Mouse (Mus musculus) retina, postnatal 7 days (tissue): ENCODE measurements around the gene Cfap52.

Experiments
- DNase-seq: peaks from one replicate; pipeline ENCODE4 v3.0.0-alpha.2; 2012; ENCODE audit warnings: low read depth, low spot score

The Cfap52 gene

DNA sequence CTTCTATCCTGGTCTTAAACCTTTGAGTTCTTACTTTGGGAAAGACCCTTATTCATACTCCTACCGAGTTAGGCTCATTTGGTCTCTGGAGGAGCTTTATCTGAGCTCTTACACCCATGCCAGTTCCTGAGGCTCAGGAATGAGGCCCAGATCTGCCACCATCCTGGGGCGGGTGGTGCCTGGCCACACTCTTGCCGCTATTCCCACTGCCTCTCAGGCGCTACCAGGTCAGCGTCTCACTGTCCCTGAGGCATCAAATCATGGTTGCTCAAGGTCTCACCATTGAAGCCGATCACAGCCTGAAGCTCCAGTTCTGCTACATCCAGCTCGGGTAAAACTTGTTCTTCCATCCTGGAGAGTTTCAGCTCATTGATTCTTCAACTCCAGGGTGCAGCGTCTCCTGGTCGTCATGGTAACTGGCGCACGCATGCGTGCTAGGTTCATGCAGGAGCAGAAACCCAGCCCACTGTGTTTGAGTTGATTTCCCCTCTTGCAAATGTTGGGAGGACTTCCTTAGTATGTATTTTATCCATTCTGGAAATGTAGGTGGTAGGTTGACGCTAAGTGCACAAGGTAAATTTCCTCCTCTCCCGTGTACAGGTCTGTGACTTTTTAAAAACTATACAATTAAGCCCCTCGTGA is at the start of gene Cfap52:
Gene Cfap52, minus strand, starts transcription at position 410 of the 642 bp plus-strand sequence.
- peak; percentile 60 for DNase-seq

DNA sequence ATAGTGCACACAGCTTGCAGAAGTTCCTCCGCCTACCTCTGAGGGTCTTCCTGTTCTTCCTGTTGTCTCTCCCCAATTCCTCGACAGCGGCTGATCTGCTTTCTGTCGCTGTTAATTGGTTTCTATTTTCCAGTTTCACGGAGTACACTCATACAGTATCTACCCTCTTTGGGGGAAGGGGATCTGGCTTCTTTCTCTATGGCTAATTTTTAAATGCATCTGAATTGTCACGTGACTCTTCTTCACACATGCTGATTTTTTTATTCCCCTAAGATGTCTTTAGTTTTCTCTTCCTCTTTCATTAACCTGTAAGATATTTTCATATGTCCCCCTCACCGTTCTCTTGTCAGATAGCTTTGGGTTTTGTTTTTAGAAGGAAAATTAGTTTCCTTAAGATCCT is 46.8 kb upstream of the Cfap52 start:
- no peak for DNase-seq

DNA sequence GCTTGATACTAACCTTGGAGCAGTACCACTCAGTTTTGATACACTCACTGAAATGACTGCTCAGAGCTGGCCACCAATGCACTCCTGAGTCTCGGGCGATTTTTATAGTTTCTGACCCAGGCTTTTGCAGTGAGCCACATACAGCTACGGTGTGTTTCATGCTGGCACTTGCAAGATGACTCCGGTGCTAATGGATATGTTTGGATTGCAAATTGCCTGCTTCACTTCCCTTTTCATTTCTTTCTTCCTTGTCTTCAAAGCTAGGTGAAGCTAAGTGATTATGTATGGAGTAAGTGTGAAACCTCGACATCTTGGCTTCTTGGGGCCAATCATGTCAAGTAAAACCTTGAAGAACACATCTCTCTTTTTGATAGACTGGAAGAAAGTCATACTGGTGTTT is 43.9 kb upstream of the Cfap52 start:
- DNase-seq, result no peak

DNA sequence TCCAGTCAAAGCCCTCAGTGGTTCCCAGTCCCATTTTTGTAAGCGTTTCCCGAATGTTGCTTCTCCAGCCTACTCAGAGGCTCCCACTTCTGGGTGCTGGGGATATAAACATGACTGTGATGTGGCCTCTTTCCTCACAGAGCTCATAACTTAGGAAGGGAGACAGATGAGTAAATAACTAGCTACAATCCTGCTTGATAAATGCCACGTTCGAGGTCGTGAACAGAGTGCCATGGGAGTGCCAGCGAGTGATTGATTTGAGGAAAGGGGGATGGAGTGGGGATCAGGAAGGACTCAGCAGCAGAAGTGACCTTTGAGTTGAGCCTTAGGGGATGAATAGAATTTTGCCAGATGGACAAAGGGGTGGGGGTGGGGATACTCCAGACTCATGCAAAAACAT is 42.2 kb upstream of the Cfap52 start:
- DNase-seq, result no peak

DNA sequence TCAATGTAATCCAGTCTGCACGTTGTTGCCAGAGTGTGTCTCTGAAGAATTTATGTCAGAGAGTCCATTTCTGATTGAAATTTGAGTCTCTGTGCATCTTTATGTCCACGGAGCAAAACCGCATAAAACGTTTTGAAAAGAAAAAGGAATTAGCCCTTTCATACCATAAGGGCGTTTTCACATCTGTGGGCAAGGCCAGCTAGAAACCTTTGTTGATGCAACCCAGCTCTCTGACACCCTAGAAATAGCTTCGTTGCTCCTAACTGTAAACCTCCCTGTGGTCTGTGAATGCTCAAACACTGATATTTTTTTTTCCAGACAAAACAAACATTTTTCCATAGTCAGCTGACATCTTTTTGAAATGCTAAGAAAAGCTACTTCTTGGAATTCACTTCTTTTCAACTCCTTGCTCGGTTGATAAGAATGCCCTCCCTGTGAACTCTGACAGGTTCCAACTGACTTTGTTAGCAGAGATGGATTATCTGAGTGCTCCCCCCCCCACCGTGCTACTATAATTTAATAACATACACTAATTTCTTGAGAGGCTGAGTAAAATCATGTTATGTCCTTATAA is 40.9 kb upstream of the Cfap52 start:
- DNase-seq, result no peak

DNA sequence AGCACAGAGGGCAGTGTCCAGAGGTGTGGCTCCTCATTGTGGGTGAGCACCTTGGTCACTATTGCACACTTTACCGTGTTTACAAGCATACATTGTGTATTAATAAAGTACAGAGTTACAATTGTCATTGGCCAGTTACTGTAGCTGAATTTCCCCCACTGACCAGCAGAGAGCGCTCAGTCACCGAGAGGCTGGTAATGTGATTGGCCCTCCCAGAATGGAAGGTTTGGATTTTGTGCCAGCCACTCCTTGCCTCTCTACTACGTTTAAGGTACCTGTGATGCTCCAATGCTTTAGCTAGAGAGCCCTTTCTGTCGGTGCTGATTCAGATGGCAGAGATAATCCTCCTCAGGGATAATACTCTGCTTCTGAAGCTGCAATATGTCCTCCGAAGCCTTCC is 38.7 kb upstream of the Cfap52 start:
- peak; percentile 30 for DNase-seq

DNA sequence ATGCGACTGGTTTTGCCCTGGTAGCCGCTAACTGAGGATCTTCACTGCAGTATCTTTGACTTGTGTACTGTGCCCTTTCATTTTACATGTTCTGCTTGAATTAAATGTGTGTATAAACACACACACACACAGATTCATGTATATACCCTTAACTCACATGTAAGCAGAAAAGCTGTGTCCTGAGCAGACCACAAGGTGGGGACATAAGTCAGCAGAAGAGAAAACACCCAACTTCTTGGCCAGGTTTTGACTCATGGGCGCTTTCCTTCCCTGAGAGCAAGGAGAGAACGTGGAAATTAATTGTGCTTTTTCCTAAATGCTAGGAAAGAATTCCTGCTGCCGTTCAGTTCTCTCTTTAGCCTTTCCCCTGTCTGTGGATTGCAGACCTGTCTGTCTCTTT is 34.2 kb upstream of the Cfap52 start:
- DNase-seq, result no peak

DNA sequence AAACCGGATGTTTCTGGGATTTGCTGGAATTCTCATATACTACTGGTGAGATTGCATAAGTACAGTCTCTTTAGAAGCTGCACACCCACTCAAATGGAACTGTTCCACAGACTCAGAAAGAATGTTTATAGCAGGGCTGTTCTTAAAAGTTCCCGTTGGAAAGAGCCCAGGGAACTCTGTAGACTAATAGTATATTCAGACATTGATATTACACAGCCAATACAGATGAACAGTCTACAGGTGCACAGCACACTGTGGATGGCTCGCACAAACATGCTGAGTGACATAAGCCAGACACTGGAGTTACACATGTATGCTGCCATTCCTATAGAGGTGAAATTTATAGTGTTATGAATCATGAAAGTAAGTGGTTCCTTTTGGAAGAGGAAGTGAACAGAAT is 33.5 kb upstream of the Cfap52 start:
- DNase-seq, result no peak

DNA sequence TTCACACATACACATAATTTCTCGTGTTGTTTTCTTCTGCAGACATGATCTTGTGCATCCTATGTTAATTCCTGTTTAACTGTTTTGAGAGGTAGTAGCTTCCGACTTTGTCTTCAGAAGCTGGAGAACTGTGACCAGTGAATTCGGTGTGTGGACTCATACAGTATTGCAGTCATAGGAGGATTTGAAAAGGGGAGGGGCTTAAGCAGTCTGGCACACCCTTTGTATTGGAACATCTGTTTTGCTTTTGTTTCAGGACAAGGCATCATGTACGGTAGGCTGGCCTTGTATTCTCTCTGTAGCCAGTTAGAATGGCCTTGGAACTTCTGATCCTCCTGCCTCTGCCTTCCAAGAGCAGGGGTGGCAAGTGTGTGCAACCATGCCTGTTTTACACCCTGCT is 30.5 kb upstream of the Cfap52 start:
- no peak for DNase-seq

DNA sequence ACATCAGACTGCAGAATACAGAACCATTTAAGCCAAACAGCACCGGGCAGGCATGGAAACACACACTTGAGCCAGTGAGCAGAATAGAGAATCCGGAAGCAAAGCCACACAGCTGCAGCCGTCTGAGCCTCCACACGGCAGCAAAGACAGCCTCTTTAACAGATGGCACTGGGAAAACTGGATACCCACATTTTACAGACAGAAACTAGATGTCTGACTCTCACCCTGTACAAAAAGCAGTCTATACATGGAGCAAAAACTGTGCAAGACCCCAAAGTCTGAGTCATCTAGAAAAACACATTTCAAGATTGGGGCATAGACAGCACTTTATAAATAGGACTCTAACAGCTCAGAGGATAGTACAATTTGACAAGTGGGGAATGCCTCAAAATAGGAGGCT is 25.8 kb upstream of the Cfap52 start:
- no peak for DNase-seq

DNA sequence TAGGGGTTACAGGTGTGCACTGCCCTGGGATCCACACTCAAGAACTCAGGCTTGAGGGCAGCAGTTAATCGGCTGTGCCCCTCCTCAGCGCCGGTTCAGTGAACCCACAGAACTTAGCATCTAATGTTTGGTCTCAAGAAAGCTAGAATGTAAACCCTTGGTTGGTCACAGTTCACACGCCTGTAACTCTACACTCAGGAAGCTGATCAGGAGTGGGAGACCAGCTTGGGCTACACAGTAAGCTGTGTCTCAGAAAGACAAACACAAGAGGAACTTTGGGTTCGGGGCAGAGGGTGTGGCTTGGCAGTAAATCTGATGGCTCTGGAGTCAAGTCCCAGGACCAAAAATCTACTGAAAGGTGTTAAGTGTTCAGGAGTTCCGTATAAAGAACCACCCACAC is 18.1 kb upstream of the Cfap52 start:
- no peak for DNase-seq

DNA sequence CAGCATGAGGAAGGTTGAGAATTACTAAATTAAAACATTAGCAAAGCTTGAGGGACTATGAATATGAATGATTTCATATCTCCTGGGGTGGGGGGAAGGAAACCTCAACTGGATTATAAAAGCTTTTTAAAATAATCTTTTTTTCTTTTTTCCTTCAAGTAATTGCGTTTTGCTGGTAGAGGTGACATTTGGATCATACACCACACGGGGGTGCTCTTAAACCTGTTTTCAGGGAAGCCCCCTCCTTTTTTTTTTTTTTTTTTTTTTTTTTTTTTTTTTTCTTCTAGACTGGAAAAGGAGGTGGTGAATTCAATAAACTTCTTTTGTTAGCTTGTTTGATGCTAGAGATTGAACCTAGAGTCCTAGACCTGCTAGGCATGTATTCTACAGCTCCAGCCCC is 9.8 kb upstream of the Cfap52 start:
- no peak for DNase-seq

DNA sequence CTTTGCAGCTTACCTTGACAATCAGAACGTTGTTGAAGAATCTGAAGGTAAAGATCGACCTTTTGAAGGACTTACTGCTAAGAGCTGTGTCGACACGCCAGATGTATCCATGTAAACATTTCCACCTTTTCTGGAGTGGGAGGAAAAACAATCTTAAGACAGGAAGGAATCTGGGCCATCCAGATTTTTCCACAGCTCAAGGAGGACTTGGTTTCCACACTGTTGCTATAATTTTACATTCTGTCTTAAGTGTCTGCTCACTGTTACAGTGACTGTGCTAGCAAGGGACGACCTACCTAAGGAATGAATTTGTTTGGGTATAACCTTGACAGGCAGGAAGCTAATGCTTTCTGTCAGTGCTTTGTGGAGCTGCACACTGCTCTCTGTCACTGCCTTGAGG is 7.8 kb upstream of the Cfap52 start:
- no peak for DNase-seq

DNA sequence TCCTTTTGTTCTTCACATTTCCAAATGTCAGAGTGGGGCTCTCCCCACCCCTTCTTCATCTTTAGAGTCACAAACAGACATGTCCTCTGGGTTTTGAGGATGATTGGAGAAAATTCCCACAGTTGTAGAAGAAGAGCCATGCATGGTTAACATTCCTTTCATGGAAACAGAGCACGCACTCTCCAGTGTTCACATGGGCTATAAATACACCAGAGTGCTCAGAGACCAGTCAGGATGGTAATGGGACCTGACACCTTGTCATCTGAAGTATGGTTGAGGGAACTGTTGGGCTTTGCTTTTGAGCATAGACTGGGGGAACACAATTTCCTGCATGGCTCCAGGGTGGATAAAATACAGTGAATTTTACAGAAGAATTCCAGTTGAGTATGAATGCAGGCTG is 7.2 kb upstream of the Cfap52 start:
- DNase-seq, result no peak

DNA sequence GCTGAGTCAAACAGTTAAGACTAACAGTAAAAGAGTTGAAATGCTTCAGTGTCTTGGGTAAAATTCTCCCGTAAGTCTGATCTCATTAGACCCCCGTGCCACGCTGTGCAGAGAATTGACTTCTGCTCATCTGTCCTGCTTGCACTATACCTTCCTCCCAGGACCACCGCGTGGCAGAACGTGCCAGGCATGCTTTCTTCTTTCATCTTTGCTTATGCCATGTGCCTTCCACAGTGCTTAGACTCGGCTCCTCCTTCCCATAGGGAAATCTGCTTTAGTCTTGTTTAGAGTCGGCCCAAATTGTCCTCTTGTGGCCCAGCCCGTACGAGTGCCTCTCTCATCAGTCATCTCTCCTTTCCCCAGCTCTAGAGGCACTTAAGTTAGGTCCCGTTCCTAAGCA is 2.4 kb upstream of the Cfap52 start:
- DNase-seq, result no peak

DNA sequence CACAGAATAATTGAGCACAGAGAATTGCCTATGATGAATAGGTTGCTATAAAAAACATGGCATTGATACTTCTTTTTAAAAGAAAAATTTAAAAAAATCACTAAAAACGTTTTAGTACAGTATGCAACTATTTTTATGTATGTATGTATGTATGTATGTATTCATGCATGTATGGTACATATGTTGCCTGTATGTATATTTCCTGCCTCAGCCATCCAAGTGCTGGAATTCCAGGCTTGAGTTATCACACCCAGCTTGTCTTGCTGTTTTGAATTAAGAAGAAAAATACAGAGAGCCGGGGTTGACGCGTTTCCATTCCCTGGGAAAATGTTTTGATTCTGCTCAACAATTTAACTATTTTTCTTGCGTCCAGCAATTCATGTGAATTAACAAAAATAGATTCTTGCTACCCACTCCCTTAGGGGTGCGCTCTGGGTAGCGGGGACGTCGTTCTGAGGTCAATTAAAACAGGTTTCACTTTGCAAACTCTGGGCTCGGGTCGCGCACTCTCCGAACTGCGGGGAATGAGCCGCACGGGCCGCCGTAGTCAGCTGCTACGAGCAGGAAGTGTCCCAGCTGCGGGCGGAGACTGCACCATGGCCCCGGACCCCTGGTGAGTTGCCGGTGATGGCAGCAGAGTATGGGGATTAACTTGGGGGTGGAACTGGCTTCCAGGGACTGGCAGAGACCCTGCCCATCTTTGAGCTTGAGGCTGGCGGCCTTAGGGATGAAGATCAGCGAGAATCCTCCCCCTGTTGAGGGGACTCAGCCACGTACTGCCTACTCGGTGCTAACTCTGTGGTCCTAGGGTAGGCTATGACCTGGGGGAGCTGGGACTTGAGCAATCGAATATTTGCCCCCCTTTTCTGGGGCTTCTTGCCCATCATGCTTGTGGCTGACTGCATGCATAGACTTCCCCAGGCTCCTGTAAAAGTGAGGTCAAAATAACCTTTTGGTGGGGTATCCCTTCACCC is 741 bp upstream of the Cfap52 start, which contains the start of gene Stx8:
Gene Stx8, plus strand, starts transcription at position 289 of the 974 bp plus-strand sequence.
- DNase-seq, result peak; percentile 76

DNA sequence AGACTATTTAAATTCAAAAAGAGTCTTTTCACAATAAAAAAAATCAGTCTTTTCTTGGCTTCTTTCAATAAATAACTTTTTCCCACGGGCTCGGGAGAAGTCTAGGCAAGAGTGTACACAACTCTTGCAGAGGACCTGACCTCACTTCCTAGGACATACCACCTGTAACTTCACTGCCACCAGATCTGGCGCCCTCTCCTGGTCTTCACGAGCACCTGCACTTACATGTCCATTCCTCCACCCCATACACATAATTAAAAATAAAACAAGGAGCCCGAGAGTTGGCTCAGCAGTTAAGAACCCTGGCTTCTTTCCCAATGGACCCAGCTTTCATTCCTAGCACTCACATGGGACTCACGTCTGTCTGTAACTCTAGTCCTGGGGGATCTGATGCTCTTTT is 1.3 kb downstream of the Cfap52 start:
- no peak for DNase-seq

DNA sequence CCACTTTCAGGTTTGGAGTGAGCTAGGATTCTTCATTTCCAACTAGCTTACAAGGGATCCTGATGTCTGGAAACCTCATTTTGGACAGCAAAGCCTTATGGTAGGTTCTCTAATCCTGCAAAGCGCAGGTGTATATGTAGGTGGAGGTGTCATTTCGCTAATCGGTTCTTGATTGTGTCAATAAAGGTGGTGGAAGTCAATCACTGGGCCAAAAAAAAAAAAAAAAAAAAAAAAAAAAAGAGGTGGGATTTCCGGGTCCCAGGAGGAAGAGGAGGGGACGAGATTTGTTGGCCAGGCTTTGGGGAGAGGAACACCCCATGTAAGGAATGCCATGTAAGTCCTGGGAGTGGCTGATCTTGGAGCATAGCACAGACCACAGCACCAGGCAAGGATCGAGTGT is 11.0 kb downstream of the Cfap52 start:
- no peak for DNase-seq

DNA sequence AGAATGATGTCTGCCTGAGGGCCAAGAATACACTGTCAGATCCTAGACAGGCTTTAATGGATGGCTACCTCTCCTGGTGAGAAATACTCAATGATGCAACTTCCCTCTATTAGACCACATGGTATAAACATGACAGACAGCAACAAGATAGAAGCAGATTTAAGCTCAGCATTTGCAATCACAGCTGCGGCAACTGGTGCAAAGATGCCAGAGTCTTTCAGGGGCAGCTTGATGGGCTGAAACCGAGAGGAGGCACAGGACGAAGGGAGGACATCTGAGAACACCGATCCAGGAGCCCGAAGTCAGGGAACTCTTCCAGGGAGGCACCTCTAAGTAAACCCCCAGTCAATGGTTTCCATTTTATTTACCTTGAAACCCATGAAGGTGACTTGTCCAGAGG is 11.8 kb downstream of the Cfap52 start:
- DNase-seq, result no peak

DNA sequence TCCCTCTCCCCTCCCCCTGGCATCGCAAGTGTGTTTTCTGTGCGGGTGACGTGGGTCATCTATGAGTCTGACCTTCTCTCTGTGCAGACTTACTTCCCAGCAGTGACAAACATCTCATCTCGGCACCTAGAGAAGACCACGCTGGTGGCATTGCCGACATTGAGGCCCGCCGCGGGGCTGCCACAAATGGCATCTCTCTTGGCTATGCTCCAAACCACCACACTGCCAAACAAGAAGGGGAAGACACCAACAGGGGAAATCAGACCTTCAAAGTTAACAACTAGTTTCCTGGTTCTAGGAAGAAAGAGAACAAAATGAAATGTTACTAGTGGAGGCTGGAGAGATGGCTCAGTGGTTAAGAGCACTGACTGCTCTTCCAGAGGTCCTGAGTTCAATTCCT is 16.0 kb downstream of the Cfap52 start:
- DNase-seq, result no peak

DNA sequence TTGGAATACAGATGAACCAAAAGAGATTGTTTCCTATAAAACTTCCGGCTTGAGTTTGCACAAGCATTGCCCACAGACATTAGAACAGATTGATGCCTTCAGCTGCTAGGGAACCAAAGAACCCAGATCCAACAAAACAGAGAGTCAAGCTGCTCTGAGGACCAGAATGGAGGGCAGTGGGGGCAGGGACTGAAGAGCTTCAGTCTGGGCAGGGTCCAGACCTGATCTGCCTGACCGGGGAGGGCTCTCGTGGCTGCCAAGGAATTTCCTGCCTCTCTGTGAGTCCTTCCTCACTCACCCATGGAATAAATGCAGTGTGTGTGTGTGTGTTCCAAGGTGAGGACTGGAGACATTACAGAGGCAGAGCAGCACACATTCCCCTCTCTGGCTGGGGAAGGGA is 17.2 kb downstream of the Cfap52 start:
- no peak for DNase-seq

DNA sequence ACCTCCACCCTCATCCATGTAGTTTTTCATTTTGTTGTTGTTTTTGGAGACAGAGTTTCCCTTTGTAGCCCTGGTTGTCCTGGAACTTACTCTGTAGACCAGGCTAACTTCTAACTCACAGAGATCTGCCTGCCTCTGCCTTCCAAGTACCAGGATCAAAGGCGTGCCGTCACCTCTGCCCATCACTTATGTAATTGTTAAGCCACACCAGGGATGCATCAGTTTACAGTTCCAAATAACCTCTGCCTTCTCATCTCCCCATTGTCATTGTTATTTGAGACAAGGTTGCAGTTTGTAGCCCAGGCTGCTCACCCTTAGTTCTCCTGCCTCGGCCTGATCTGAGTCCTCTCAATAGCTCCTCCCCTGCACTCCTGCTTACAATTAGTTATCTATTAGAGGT is 33.3 kb downstream of the Cfap52 start:
- no peak for DNase-seq
